Mouse (Mus musculus) layer of hippocampus, adult 9-11 months (tissue): ENCODE data around the gene Cdc37.

ENCODE experiments used
- DNase-seq: peaks from one replicate; pipeline ENCODE4 v3.0.0; 2022

The Cdc37 gene

DNA sequence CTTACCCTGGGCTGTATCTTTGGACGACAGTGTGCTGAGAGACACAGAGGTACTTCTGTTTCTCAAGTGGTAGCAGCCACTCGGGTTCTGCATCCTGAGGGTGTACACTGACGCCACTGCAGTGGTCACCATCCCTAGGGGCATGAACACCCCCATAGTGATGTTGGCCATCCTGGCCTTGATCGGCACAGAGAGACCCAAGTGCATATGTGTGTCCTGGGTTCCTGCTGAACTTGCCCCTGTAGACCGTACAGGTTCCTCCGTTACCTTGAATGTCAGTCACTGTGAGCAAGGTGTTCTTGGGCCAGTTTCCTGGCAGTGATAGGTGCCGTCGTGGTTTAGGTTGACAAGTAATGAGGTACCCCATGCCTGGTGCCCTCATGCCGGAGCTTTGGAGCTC is 56.4 kb downstream of the Cdc37 start:
- no peak for DNase-seq

DNA sequence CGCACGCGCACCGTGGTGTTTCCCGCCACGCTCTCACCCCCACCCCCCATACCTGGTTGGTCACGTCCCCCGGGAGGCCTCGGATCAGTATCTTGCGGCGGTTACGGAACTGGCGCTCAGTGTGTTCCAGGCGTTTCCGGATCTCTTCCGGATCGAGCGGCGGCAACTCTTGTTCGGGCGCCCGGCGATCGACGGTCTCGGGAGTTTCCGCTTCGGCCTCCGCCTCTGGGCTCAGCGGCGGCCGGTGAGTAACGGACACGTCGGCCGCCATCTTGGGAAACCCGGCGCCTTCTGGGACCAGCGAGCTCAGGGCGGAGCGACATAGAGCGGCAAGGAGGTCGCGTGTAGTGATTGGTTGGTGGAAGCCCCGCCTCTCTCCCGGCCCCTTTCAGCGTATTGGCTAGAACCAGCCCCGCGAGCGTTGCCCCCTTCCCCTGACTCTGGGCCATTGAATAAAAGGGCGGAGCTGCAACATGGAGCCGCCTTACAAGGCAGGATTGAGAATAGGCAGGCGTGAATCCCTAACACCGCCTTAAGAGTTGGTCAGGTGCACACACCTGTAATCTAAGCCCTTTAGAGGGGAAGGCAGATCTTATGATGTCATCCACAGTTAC is 58.0 kb downstream of the Cdc37 start, which contains the start of the genes Gm38431 and Raver1:
Gm38431 (minus strand) TSS at position 291 of the 614 bp plus-strand sequence.
Raver1 (minus strand) TSS at position 302 of the 614 bp plus-strand sequence.
- peak; percentile 99 for DNase-seq

DNA sequence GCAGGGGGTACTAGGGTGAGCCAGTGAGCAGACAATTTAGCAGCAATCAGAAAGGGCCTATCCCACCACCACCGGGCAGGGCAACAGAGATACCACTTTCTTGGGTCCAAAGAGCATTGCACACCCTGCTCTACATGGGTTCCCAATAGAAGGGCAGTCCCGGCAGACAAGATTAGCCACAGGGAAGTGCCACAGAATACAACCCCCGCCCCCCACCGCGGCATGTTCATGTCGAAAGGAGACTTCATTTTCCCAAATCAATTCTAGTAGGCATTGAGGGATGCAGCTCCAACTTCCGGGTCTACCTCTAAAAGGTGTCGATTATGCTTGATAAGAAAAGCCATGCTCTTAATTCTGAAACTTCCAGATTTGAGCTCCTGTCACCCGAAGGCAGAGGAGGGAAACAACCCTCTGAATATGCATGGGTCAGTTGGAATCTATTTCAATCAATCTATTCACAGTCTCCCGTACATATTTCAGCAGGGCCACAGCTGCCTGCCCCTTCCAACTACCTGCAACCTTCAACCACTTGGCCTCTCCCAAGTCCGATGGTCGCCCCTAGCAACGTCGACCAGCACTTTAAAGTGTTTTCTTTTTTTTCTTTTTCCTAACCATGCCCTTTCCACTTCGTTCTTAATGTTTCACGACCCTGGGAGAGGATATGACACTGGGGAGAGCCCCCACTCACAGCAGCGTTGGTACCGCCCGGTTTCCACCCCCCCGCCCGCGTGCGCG is 58.6 kb downstream of the Cdc37 start:
- no peak for DNase-seq

DNA sequence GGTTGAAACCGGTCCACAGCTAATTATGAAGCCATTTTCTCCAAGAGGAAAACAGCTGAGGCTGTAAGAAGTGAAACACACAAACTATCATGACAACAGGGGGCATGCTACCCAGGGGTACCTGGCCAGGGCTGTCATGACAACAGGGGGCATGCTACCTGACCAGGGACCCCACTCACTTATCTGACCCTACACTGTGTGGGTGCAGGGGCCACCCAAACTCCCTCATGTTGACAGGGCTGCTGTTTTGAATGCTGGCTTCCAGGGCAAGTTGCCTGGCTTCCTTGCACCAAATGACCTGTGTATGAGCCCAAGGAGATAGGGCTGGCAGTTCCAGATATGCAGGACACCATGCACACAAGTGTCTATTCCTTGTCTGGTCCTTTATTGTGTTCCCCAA is 59.2 kb downstream of the Cdc37 start:
- no peak for DNase-seq

DNA sequence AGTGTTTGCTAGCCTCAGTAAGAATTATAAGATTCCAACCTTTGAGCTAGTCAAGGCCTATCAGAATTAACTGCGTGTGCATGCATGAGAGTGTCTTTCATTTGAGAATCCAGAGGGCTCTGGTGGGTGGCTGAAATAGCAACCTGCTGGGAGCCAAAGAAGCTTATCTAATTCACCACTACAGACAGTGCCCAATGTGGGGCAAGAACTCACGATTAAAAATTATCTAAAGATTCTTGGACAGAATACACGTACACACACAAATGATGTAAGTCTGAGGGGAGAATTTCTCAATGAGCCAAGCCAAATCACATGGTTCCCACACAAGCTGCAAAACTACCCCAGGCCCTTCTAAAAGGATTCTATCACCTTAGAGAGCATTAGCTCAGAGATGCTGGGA is 66.5 kb downstream of the Cdc37 start:
- no peak for DNase-seq
